Mouse (Mus musculus): Measurements from ENCODE around the gene Snrnp70. TPM values are rescaled to one million over a fixed set of nuclear protein-coding genes. Genes with fewer than 3 reads are reported as not detected.
A peak's percentile ranks its signal among the peaks of the same experiment; 100 is the strongest.

The Snrnp70 gene
- total RNA-seq, 2 experiments from 2014 or later: 288 to 443 TPM

GRCm38 (mm10) chr7:45339410-45340065 is 56.0 kb downstream of the Snrnp70 start:
- DNase-seq (ENCODE audit: extremely low spot score in 1 of 2, low spot score in 1 of 2): no peak

- no peak for DNase-seq (ENCODE audit: extremely low spot score in 1 of 2, low spot score in 1 of 2)
These were observed 57.2 kb downstream of the Snrnp70 start for GRCm38 (mm10) chr7:45338161-45338911.

DNA sequence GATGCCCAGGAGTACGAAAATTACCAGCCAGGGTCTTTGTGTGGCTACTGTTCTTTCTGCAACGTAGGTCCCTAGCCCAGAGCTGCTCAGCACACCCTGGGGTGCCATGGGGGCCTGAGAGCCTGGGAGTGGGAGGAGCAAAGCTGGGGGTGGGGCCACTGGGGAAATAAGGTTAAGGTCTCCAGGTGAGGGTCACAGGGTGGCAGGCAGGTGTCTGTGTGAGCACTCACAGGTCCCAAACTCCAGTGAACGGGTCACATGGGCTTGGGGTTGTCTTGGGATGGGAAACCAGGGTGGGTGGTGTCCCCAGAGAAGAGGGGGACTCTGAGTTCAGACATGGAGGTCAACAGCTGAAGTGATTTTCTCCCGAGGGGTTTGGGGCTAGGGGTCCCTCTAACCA is 58.1 kb downstream of the Snrnp70 start:
- no peak for DNase-seq (ENCODE audit: extremely low spot score in 1 of 2, low spot score in 1 of 2)

DNA sequence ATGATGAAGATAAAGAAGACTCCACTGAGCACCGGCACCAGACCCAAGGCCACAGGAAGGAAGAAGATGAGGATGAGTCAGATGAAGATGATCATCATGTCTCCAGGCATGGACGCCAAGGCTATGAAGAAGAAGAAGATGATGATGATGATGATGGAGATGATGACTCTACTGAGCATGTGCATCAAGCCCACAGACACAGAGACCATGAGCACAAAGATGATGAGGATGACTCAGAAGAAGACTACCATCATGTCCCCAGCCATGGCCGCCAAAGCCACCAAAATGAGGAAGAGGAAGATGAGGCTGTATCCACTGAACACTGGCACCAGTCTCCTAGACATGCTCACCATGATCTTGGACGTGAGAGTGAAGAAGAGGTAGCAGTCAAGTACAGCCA is 59.2 kb downstream of the Snrnp70 start:
- DNase-seq (ENCODE audit: extremely low spot score in 1 of 2, low spot score in 1 of 2): no peak

DNA sequence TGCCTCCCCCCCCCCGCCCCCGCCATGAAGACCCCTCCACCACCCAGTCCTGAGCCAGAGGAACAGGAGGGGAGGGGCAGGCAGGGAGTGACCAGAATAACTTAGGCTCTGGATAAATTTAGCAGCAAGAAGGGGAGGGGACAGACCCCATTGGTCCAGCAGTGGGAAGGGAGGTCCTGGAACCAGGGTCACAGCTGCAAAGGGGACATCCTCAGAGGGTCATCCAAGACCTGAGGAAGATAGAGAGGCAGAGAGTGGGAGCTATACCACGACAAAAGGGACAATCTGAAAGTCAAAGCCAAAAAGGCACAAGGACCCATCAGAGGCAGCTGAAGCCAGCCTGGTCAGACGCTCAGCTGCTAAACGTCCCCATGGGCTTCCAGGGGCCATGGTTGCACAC is 60.5 kb downstream of the Snrnp70 start, which contains the start of gene Hrc:
Hrc (plus strand) TSS at position 235 of the 400 bp plus-strand sequence.
- no peak for DNase-seq (ENCODE audit: extremely low spot score in 1 of 2, low spot score in 1 of 2)

DNA sequence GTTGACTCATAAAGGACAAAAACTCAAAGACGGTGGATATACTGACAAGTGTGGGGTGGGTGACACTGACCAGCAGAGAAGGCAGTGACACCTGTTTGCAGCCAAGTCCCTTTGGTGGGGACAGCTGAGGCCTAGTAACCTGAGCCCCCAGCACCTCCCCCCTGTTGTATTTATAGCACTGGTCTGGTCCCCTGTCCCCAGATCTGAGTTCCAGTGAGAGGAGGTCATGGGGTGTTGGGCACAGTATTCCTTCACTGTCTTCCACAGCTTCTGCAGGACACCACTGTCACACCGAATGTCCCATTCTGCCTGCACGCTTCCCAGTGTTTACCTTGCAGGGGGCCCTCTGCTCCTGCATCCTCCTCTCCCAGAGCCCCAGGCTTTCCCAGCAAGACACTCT is 60.9 kb downstream of the Snrnp70 start:
- DNase-seq (ENCODE audit: extremely low spot score in 1 of 2, low spot score in 1 of 2): no peak

DNA sequence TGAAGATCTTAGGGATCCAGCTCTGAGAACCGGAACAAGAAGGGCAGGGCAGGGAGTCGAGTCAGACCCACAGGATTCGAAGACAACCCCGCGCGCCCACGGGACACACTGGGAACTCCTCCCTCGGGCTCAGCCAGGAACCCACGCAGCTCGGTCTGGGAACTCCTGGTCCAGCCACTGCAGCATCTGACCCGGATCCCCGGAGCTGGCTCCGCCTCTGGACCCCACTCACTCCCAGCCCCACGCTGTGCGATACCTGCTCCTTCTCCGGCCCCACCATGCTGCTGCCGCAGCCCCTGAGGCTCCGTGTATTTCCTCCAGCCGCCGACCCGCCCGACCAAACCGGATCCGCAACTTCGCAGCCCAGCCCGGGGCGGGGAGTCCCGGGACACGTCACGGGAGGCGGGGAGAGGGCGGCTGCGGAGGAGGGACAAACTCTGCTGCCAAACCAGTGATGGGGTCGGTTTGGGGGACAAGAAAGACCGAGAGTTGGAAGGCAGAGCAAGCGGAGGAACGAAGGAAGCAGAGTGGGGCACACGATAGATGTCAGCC is 62.0 kb downstream of the Snrnp70 start, which contains the start of gene Trpm4:
Trpm4 (minus strand) TSS at position 350 of the 552 bp plus-strand sequence.
- peak; percentile 64 to 65 for DNase-seq (ENCODE audit: extremely low spot score in 1 of 2, low spot score in 1 of 2)

GRCm38 (mm10) chr7:45332685-45333425 is 62.7 kb downstream of the Snrnp70 start:
- DNase-seq (ENCODE audit: extremely low spot score in 1 of 2, low spot score in 1 of 2): no peak

GRCm38 (mm10) chr7:45331502-45331901 is 64.0 kb downstream of the Snrnp70 start:
- DNase-seq (ENCODE audit: extremely low spot score in 1 of 2, low spot score in 1 of 2): no peak

DNA sequence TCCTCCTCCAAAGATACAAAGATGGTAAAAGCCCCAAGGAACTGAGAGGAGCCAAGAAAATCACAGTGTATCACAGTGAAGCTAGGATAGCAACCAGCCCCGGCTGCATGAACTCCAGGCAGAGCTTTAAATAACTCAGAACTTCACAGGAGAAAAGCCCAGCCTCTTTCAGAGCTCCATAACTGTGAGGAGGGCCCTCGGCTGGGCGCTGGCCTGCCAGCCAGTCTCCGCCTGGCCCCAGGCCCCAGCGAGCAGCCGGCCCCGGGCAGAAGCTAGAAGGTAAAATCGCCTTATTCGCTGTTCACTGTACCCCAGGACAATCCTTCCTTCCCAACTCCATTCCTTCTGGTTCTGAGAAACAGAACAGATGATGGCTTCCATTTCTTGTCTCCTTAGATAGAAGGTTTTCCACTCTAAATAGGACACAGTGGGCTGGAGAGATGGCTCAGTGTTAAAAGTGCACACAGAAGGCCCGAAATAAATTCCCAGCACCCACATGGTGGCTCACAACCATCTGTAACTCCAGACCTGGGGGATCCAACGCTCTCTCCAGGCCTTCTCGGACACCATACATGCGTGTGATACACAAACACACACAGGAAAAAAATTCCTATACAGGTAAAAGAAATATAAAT is 66.6 kb downstream of the Snrnp70 start:
- no peak for DNase-seq (ENCODE audit: extremely low spot score in 1 of 2, low spot score in 1 of 2)

Other genes starting within 250 kb of the Snrnp70 start
- gene Pih1d1, start 241.4 kb downstream of the Snrnp70 start, total RNA-seq (2021): 10 to 100 TPM; 43.2 to 47.0 TPM
- 10 to 100 TPM; 10.9 to 13.6 TPM for gene Aldh16a1, start 241.2 kb downstream of the Snrnp70 start, total RNA-seq (2021)
- gene Slc17a7, start 231.8 kb downstream of the Snrnp70 start, total RNA-seq (2021): 1,000 to 10,000 TPM; 1,494 to 1,551 TPM
- gene Gfy, start 216.2 kb downstream of the Snrnp70 start, total RNA-seq (2021): under 1 TPM in 1 of 2 experiments, not detected in 1; 0.26 TPM
- not detected for gene Pth2, start 214.7 kb downstream of the Snrnp70 start, total RNA-seq (2021)
- gene Ccdc155, start 190.8 kb downstream of the Snrnp70 start, total RNA-seq (2021): 1 to 10 TPM; 2.4 to 2.9 TPM
- 1 to 10 TPM; 1.2 to 2.4 TPM for gene Dkkl1, start 183.6 kb downstream of the Snrnp70 start, total RNA-seq (2021)
- gene Tead2, start 180.0 kb downstream of the Snrnp70 start, total RNA-seq (2021): 1 to 10 TPM; 4.7 to 5.5 TPM
- 1 to 10 TPM; 3.1 to 5.7 TPM for gene Cd37, start 156.6 kb downstream of the Snrnp70 start, total RNA-seq (2021)
- 1 to 10 TPM; 1.6 to 2.2 TPM for gene Slc6a16, start 154.7 kb downstream of the Snrnp70 start, total RNA-seq (2021)
- not detected for gene Slc6a21, start 118.2 kb downstream of the Snrnp70 start, total RNA-seq (2021)
- gene Trpm4, start 62.0 kb downstream of the Snrnp70 start, total RNA-seq (2021): 10 to 100 TPM; 14.1 to 18.5 TPM
- gene Hrc, start 60.5 kb downstream of the Snrnp70 start, total RNA-seq (2021): under 1 TPM in 1 of 2 experiments, not detected in 1; 0.17 TPM
- 100 to 1,000 TPM; 129 to 134 TPM for gene Ppfia3, start 28.7 kb downstream of the Snrnp70 start, total RNA-seq (2021)
- 100 to 1,000 TPM; 151 to 155 TPM for gene Lin7b, start 25.2 kb downstream of the Snrnp70 start, total RNA-seq (2021)
- gene Kcna7, start 9.9 kb upstream of the Snrnp70 start, total RNA-seq (2021): not detected
- gene Ntf5, start 18.0 kb upstream of the Snrnp70 start, total RNA-seq (2021): under 1 TPM in 1 of 2 experiments, not detected in 1; 0.22 TPM
- under 1 TPM in 1 of 2 experiments, not detected in 1; 0.57 TPM for gene Lhb, start 25.1 kb upstream of the Snrnp70 start, total RNA-seq (2021)
- 10 to 100 TPM; 13.9 to 16.5 TPM for gene Gys1, start 39.1 kb upstream of the Snrnp70 start, total RNA-seq (2021)
- 10 to 100 TPM; 34.3 to 40.6 TPM for gene Ruvbl2, start 42.4 kb upstream of the Snrnp70 start, total RNA-seq (2021)
- 100 to 1,000 TPM; 204 to 228 TPM for gene Ftl1, start 64.1 kb upstream of the Snrnp70 start, total RNA-seq (2021)
- gene Bax, start 71.2 kb upstream of the Snrnp70 start, total RNA-seq (2021): 10 to 100 TPM; 81.6 to 82.1 TPM
- gene Tulp2, start 86.1 kb upstream of the Snrnp70 start, total RNA-seq (2021): not detected
- gene Gm45808, start 91.1 kb upstream of the Snrnp70 start, total RNA-seq (2021): 1 to 10 TPM in 1 of 2 experiments, under 1 TPM in 1; 0.63 to 1.1 TPM
- 1 to 10 TPM; 3.1 to 5.7 TPM for gene Dhdh, start 93.1 kb upstream of the Snrnp70 start, total RNA-seq (2021)
- gene Nucb1, start 114.7 kb upstream of the Snrnp70 start, total RNA-seq (2021): 100 to 1,000 TPM; 102 to 105 TPM
- 10 to 100 TPM; 19.6 to 21.6 TPM for gene Ppp1r15a, start 130.5 kb upstream of the Snrnp70 start, total RNA-seq (2021)
- under 1 TPM; 0.47 TPM for gene Plekha4, start 130.6 kb upstream of the Snrnp70 start, total RNA-seq (2021)
- under 1 TPM in 1 of 2 experiments, not detected in 1; 0.54 TPM for gene Hsd17b14, start 159.2 kb upstream of the Snrnp70 start, total RNA-seq (2021)
- 10 to 100 TPM; 20.5 to 23.4 TPM for gene Bcat2, start 174.4 kb upstream of the Snrnp70 start, total RNA-seq (2021)
- gene Fgf21, start 219.7 kb upstream of the Snrnp70 start, total RNA-seq (2021): not detected
- gene Fut1, start 221.5 kb upstream of the Snrnp70 start, total RNA-seq (2021): not detected
- not detected for gene Izumo1, start 226.1 kb upstream of the Snrnp70 start, total RNA-seq (2021)
- gene Rasip1, start 231.7 kb upstream of the Snrnp70 start, total RNA-seq (2021): 1 to 10 TPM; 6.1 to 6.5 TPM
- 1 to 10 TPM; 3.1 to 3.4 TPM for gene Mamstr, start 244.2 kb upstream of the Snrnp70 start, total RNA-seq (2021)